8 mouse cellular contexts compared by ENCODE assay signal in genomic region chr1:172376198-172376667, GRCm38 (mm10). TPM values are rescaled to one million over a fixed set of nuclear protein-coding genes. Genes with fewer than 3 reads are reported as not detected.
DNase-seq lines count a peak whose midpoint lies in the region; ATAC-seq lines count a peak whose summit lies in the region.

Gene Pigm (plus strand): TSS chr1:172376546.

- peaks cover 8% of the 10 kb centered on the region; the same call in 1 of the 2 replicates for H3K4me1 ChIP-seq in hindbrain, embryonic 11.5 days (replicated peaks; ENCODE audit: control insufficient read depth, insufficient read depth, low read length)

- DNase-seq in Muller cell, postnatal 12 days (ENCODE audit: inconsistent ontology term), result peak; percentile 99
- peak; percentile 99 for DNase-seq in cerebellum, adult 9-11 months
- DNase-seq in frontal cortex, adult 2 months (ENCODE audit: extremely low spot score in 1 of 2, low spot score in 1 of 2), result peak; percentile 96 to 99
- DNase-seq in hindbrain, embryonic 11.5 days (ENCODE audit: low spot score), result peak; percentile 99
- peak; percentile 97 to 98 for DNase-seq in layer of hippocampus, postnatal 10 days (ENCODE audit: low spot score in 2 of 2)
- peak; percentile 99 for DNase-seq in lung, postnatal 10 days
- DNase-seq in ovary, postnatal 36 days (ENCODE audit: low spot score), result peak; percentile 97
- peak; percentile 98 for DNase-seq in thymus, postnatal 25 days

- ATAC-seq in hindbrain, embryonic 11.5 days (ENCODE audit: low FRiP score), result peak; percentile 98

- 0 out of 2 replicates have a peak, but pooled peaks cover 2% of the 10 kb centered on the region for H3K36me3 ChIP-seq in hindbrain, embryonic 11.5 days (ENCODE audit: control insufficient read depth, insufficient read depth, low read length)

- no peaks in the 10 kb centered on the region for H3K27me3 ChIP-seq in hindbrain, embryonic 11.5 days (ENCODE audit: control insufficient read depth, insufficient read depth, low read length)

- H3K4me3 ChIP-seq in hindbrain, embryonic 11.5 days (ENCODE audit: low read depth, low read length), result peak within 1 kb of the TSS; percentile 62

- H3K9me3 ChIP-seq in hindbrain, embryonic 11.5 days (ENCODE audit: control insufficient read depth, low read length), result no peaks in the 10 kb centered on the region

- WGBS in hindbrain, embryonic 11.5 days, result under 1% methylated on average over 39 of the region's 39 CpGs

- H3K27ac ChIP-seq in hindbrain, embryonic 11.5 days (ENCODE audit: low read depth, low read length), result peak within 1 kb of the TSS; percentile 19; the same call in 1 of the 2 replicates

- peak within 1 kb of the TSS; percentile 92 for H3K4me2 ChIP-seq in hindbrain, embryonic 11.5 days (replicated peaks; ENCODE audit: low read depth, low read length)

- peak within 1 kb of the TSS; percentile 59 for H3K9ac ChIP-seq in hindbrain, embryonic 11.5 days (ENCODE audit: low read depth, low read length)

RNA-seq across cellular contexts. Expression of gene Pigm, which starts in this region (rescaled TPM):
- 6.6 and 7.2 TPM in 2 replicates for polyA plus RNA-seq in frontal cortex, adult 2 months (2012; rRNA removed)
- polyA plus RNA-seq in hindbrain, embryonic 11.5 days (2014; fragmentation: Nextera tagmentation; extraction: Ambion mirVana), result 11.0 and 11.8 TPM in 2 replicates
- total RNA-seq in layer of hippocampus, postnatal 10 days (2021), result 10 to 100 TPM; 10.2 to 10.8 TPM

Comparison
In these comparisons a context has a peak if more than half of its experiments do, and no peak if none do; other contexts are left out.
1. Peak in every context shown above with its lines: DNase-seq, ATAC-seq, H3K4me3 ChIP-seq and H3K27ac ChIP-seq.